Mouse (Mus musculus): ENCODE measurements around the gene Usp21.
"Not testable (repeated sequence)": the region's sequence is repeated elsewhere in the genome, so short reads cannot be mapped to it uniquely, and the experiment has no call there.

The Usp21 gene

DNA sequence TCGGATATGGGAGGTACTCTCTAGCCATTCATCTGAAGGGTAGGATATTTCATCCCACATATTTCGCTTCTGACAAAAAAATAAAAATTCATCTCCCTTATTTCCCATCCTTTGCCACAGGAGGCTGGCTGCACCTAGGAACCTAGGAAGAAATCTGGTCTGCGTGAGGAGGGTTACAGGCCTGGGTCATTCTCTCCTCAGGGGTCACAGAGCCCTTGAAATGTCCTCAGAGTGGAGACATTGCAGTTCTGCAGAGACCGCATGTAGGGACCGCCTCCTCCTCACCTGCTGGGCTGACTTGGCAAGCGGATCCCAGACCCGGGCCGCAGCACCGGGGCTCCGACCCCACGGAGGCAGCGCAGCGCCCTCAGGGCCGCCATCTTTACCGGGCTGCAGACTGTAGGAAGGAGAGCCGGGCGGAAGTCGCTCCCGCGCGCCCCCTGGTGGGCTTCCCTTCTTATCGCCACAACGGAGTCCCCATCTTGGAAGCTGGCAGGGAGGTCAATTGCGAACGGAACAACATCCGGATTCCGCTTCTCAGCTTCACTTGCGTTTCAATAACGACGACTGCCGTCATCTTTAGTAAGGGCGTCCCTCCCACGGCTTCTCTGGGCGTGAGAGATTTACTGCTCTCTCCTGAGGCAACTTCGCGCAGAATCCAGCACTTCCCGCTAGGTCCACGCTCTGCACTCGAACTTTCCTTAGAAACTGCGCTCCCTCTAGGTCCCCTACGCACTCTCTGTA, 40.9 kb downstream of the Usp21 start:
- peak; percentile 98 for DNase-seq (ENCODE audit: low read depth, low spot score)

DNA sequence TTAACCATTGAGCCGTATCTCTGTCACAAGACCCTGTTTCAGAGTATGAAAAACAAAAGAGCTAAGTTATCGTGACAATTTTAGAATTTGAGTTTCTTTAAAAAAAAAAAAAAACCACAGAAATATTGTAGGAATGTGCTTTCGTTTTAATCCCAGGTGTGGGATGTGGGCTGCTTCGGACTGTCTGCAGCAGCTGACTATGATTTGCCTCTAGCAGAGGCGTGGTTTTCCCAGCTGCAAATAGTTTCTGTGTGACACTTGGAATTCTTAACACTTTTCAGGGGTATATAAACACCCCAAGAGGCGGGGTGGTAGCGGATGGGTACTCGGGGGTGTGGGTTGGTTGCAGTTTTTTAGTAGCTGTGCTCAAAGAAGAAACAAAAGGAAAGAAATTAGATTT, 42.4 kb downstream of the Usp21 start:
- no peak for DNase-seq (ENCODE audit: low read depth, low spot score)

DNA sequence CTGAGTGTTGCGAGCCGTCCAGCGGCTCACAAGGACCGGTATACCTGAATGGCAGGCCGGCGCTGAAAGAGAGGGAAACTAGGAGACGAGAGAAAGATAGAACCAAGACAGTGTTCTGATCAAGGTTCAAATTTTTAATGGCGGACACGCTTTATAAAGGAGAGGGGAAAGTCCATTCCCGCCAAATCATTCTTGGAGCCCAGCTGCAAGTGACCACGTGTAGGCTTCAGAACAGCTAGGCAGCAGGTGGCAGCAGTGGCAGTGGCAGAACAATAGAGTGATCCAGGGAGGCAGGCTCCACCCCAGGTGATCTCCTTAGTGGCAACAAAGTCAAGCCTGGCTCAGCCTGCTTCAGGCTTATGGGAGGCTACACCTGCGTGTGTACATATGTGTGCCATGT, 45.8 kb downstream of the Usp21 start:
- DNase-seq (ENCODE audit: low read depth, low spot score) = not testable (repeated sequence)

DNA sequence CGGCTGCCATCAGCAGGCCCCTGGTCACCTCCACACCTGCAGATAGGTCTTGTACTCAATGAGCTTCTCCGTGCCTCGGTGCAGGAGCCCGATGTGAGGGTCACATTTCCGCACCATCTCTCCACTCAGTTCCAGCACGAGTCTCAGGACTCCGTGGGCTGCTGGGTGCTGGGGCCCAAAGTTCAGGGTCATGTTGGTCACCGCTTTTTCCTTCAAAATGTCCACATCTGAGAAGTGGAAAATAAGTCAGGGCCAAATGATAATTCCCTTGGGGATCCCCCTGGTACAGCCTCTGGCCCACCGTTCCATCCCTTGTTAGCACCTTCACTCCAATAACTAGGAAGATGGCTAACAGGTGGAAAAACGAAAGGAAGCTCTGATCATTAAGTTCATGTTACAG, 46.9 kb downstream of the Usp21 start:
- DNase-seq (ENCODE audit: low read depth, low spot score) = no peak

DNA sequence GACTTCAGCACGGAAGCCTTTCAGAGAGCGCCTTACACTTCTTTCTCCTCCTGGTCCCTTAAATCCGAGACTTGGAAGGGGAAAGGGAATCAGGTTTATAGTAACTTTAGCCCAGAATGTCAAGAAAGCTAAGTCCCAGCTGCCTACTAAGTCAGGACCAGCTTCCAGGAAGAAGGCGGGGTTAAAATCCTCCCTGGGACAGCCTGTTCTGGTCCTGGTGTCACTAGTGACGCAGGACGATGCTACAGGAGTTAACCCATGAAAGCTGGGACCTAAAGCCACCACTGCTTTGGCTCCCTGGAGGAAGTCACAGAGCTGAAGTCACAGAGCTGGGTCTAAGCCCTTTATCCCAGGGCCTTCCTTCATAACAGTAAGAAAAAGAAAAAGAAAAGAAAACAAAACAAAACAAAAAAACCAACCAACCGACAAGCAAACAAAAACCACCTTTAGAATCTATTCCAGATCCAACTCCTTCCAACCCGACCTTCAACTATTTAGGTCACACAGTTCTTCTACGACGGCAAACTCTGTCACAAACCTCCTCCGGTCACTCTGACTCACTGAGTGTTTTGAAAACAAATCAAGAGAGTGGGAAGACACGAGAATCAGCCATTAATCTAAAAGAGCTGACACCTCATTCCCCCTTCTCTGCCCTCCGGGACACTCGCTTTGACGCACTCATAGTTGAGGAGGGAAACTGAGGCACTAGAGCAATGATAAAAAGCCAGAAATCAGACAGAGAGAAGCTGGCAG, 47.6 kb downstream of the Usp21 start:
- no peak for DNase-seq (ENCODE audit: low read depth, low spot score)

DNA sequence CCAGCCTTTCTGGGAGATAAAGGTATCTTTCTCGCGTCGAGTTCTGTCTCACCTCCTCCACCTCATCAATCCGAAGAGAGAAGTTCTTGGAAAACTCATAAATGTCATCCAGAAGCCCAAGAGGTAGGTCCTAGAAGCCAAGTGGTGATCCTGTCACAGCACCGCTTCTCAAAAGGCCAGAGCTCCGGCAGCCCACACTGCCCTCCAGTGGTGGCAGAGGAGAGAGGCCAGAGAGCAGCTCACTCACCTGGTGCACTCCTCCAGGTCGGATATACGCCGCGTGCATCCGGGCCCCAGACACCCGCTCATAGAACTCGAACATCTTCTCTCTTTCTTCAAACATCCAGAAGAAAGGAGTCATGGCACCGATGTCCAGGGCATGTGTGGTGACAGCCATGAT, 49.3 kb downstream of the Usp21 start:
- DNase-seq (ENCODE audit: low read depth, low spot score) = peak; percentile 84

DNA sequence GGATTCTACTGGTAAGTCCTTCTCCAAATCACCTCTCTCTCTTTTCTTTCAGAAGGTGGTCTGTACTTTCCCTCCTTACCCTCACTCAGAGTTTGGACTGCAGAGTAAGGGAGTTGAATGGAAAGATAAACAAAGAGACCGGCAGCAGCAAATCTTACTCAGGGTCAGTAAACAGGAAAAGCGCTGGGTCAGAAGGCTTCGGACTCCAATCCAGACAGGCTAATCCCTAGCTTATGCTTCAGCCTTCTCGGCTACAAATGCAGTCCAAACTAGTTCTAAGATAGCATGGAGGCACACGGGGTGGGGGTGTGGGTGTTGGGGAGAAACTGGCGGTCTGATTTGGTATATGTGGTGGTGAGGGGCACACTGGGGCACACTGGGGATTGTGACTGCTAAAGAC, 50.4 kb downstream of the Usp21 start:
- DNase-seq (ENCODE audit: low read depth, low spot score) = no peak

DNA sequence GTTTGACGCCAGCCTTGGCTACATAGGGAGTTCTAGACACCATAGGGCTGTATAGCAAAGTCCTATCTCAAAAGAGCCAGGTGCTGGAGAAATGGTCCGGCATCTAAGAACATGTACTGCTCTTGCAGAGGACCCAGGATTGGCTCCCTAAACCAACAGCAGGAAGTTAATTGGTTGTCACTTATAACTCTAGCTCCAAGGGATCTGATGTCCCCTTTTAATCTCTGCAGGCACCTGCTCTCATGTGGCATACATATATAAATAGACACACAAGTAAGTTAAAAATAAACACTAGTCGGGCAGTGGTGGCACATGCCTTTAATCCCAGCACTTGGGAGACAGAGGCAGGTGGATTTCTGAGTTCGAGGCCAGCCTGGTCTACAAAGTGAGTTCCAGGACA, 52.0 kb downstream of the Usp21 start:
- no peak for DNase-seq (ENCODE audit: low read depth, low spot score)

DNA sequence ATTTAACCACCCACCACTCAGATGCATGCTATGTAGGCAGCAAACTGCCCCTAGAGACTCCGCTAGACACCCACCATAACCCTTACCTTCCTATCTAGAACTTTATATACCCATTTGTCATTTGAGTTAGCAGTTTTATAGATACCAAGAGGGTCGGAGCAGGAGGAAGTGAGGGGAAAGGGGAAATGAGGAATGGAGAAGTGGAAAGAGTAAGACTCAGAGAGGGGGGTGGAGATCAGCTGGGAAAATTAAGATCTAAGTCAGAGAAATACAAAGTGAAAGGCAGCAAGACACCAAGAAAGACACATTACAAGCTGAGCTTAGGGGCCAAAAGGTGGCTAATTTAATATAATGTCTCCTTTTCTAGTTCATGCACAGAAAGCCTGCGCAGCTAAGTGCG, 53.3 kb downstream of the Usp21 start:
- no peak for DNase-seq (ENCODE audit: low read depth, low spot score)

DNA sequence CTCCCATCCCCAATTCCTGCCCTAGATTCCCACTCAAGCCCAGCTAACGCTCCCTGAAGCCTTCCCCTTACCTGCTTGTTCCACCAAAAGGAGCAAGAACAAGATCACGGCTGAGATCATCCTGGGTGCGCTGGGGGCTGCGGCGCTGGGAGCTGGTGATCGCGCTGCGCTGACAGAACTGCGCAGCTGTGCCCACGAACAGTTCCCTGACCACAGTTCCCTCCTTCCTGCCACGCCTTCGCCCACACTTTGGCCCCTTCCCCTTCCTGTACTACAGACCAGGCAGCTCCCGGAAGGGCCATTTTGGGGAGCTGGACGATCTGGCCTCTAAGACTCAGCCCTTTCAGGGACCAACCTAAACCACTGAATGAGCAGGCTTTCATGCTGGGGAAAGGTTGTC, 53.7 kb downstream of the Usp21 start, which contains the start of gene Fcer1g:
Gene Fcer1g (minus strand): TSS at position 240 of the 400 bp plus-strand sequence.
- no peak for DNase-seq (ENCODE audit: low read depth, low spot score)

DNA sequence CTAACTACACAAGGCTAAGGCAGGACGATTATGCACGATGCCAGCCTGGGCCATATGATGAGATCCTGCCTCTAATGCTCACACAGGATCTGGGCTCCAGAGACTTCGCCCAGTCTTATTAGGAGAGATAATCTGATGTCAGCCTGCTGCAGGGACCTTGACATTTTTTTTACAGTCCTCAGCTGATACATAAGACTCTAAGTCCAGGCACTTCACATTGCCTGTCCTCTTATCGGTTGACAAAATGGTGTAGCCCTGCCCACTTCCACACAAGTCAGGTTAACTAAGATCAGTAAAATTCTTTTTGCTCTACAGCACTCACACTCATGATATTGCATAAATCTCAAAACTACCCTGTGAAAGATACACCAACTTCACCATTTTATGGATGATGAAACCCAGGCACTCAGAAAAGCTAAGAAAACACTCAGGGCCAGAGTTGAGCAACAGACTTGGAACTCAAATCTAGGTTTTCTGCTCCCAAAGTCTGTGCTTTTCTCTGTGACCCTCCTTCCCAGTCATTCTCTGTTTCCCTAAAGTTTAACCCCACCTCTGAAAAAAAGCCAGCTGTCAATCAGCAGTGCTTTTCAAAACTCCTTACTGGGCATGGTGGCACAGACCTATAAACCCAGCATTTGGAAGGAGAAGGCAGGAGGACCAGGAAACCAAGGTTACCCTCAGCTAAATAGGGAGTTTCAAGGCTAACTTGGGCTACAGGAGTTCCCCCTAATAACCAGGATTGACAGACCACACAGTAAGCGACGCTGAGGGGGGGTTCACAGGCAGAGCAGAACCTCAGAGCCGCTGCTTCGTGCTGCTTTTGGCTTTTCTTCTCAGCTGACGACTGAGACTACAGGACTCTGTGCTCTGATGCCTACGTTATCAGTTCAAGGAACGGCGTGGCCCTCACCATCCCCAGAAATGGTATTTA, 54.7 kb downstream of the Usp21 start:
- no peak for DNase-seq (ENCODE audit: low read depth, low spot score)

DNA sequence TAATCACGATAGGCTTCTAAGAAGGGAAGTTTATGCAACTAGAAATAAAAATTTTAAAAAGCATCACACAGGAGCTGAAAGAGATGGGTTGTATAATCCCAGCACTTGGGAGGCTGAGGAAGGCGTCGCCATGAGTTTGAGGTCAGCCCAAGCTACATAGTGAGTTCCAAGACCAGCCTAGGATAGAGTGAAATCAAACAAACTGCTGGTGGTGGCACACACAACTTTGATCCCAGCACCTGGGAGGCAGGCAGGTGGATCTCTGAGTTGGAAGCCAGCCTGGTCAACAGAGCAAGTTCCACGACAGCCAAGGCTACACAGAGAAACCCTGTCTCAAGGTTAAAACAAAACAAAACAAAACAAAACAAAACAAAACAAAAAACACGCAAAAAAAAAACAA, 55.4 kb downstream of the Usp21 start:
- DNase-seq (ENCODE audit: low read depth, low spot score) = no peak
